Comparison of ENCODE assay signal across 8 mouse cellular contexts in the genomic region with DNA sequence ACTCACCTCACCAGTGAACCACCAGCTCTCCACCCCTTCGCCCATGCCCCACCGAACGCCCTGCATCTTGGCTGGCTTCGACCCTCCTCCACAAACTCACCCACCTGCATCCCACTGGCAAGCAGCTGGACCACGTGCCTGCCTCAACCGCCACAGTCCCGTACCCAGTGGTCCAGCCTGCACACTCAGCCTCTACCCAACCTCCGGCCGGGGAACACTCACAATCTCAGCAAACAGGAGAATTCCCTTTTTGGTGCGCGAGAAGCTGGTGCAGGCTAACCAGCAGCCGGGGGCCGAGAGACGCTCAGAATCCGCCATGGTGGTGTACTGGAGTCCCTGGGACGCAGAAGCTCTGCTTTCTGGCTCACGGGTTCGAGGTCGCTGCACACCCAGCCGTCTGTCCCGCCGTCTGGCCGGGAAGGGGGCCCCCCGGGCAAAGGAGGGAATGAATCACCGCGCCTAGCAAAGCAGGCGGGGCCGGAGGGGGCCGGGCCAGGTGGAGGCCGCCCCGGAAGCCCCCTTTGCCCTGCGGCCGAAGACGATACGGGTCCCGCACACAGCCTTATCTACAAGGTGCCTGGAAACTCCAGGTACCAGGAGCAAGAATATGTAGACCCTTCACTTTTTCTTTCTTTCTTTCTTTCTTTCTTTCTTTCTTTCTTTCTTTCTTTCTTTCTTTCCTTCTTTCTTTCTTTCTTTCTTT. TPM values are rescaled to one million over a fixed set of nuclear protein-coding genes. Genes with fewer than 3 reads are reported as not detected.
DNase-seq lines count a peak whose midpoint lies in the region; ATAC-seq and TF ChIP-seq lines count a peak whose summit lies in the region.

A gene (minus strand): TSS at position 470 of the 703 bp plus-strand sequence.

- peaks cover 33% of the 10 kb centered on the region for H3K79me2 ChIP-seq in C2C12 (ENCODE audit: control insufficient read depth, insufficient read depth)

- H3K4me3 ChIP-seq in C2C12 (ENCODE audit: insufficient read depth, poor library complexity, severe bottlenecking), result peak within 1 kb of the TSS; percentile 71
- H3K4me3 ChIP-seq in embryonic facial prominence, embryonic 14.5 days (ENCODE audit: low read depth, low read length), result peak within 1 kb of the TSS; percentile 49
- peak within 1 kb of the TSS; percentile 66 for H3K4me3 ChIP-seq in heart, embryonic 13.5 days
- H3K4me3 ChIP-seq in kidney, postnatal 0 days (replicated peaks; ENCODE audit: low read depth, low read length), result peak within 1 kb of the TSS; percentile 48
- peak within 1 kb of the TSS; percentile 61 for H3K4me3 ChIP-seq in stomach, embryonic 16.5 days (replicated peaks; ENCODE audit: low read length)

- H3K36me3 ChIP-seq in C2C12 (ENCODE audit: control insufficient read depth, insufficient read depth), result peaks cover 22% of the 10 kb centered on the region
- H3K36me3 ChIP-seq in embryonic facial prominence, embryonic 14.5 days (ENCODE audit: control insufficient read depth, insufficient read depth, low read length), result peaks cover 10% of the 10 kb centered on the region; the same call in 1 of the 2 replicates
- peaks cover 24% of the 10 kb centered on the region for H3K36me3 ChIP-seq in heart, embryonic 13.5 days
- H3K36me3 ChIP-seq in kidney, postnatal 0 days (ENCODE audit: insufficient read depth, low read length), result 0 out of 2 replicates have a peak, but pooled peaks cover 3% of the 10 kb centered on the region
- H3K36me3 ChIP-seq in stomach, embryonic 16.5 days (ENCODE audit: control insufficient read depth, insufficient read depth, low read length), result no peaks in the 10 kb centered on the region; the same call in 1 of the 2 replicates

- H3K27me3 ChIP-seq in C2C12 (ENCODE audit: control insufficient read depth, insufficient read depth, insufficient read length), result no peaks in the 10 kb centered on the region
- no peaks in the 10 kb centered on the region for H3K27me3 ChIP-seq in embryonic facial prominence, embryonic 14.5 days (replicated peaks; ENCODE audit: control insufficient read depth, insufficient read depth, low read length)
- H3K27me3 ChIP-seq in heart, embryonic 13.5 days (replicated peaks), result no peaks in the 10 kb centered on the region
- no peaks in the 10 kb centered on the region for H3K27me3 ChIP-seq in kidney, postnatal 0 days (ENCODE audit: insufficient read depth, low read length)
- H3K27me3 ChIP-seq in stomach, embryonic 16.5 days (ENCODE audit: control insufficient read depth, insufficient read depth, low read length), result no peaks in the 10 kb centered on the region

- peaks cover 19% of the 10 kb centered on the region for H3K79me3 ChIP-seq in C2C12 (ENCODE audit: low read depth)

- H3K9ac ChIP-seq in embryonic facial prominence, embryonic 14.5 days (ENCODE audit: low read depth, low read length), result peak within 1 kb of the TSS; percentile 64
- peak within 1 kb of the TSS; percentile 87 for H3K9ac ChIP-seq in heart, embryonic 13.5 days
- peak within 1 kb of the TSS; percentile 59 for H3K9ac ChIP-seq in kidney, postnatal 0 days (ENCODE audit: low read depth, low read length)
- H3K9ac ChIP-seq in stomach, embryonic 16.5 days (ENCODE audit: low read length), result peak within 1 kb of the TSS; percentile 79

- peak within 1 kb of the TSS; percentile 67 for H3K27ac ChIP-seq in embryonic facial prominence, embryonic 14.5 days (replicated peaks; ENCODE audit: low read depth, low read length)
- H3K27ac ChIP-seq in heart, embryonic 13.5 days (replicated peaks), result peak within 1 kb of the TSS; percentile 87
- H3K27ac ChIP-seq in kidney, postnatal 0 days, result peak within 1 kb of the TSS; percentile 79
- H3K27ac ChIP-seq in stomach, embryonic 16.5 days (ENCODE audit: low read length), result peak within 1 kb of the TSS; percentile 92

- DNase-seq in Muller cell, postnatal 12 days (ENCODE audit: inconsistent ontology term), result peak; percentile 66
- peak; percentile 46 for DNase-seq in embryonic facial prominence, embryonic 14.5 days (ENCODE audit: low spot score)
- DNase-seq in kidney, postnatal 0 days (ENCODE audit: low spot score), result no peak
- no peak for DNase-seq in left cerebral cortex, adult 8-10 months (ENCODE audit: low spot score in 2 of 2)

- peak within 1 kb of the TSS; percentile 99 for H3ac ChIP-seq in C2C12 (ENCODE audit: control insufficient read depth, insufficient read length, low read depth)

- no peak for TF ChIP-seq CTCF in C2C12 (IDR thresholded peaks at IDR 0.05; ENCODE audit: control insufficient read depth, insufficient read depth, insufficient read length)
- TF ChIP-seq CTCF in kidney, postnatal 0 days (IDR thresholded peaks at IDR 0.05; ENCODE audit: low read depth), result no peak

- no peaks in the 10 kb centered on the region for H3K9me3 ChIP-seq in embryonic facial prominence, embryonic 14.5 days (ENCODE audit: control insufficient read depth, low read length)
- no peaks in the 10 kb centered on the region for H3K9me3 ChIP-seq in heart, embryonic 13.5 days
- H3K9me3 ChIP-seq in kidney, postnatal 0 days (replicated peaks; ENCODE audit: low read length), result no peaks in the 10 kb centered on the region
- H3K9me3 ChIP-seq in stomach, embryonic 16.5 days (replicated peaks; ENCODE audit: control insufficient read depth, low read length), result no peaks in the 10 kb centered on the region

- ATAC-seq in embryonic facial prominence, embryonic 14.5 days (ENCODE audit: low read depth), result peak; percentile 45; the same call in 1 of the 2 replicates
- peak; percentile 11; the same call in 1 of the 2 replicates for ATAC-seq in heart, embryonic 13.5 days (ENCODE audit: extremely low read depth, insufficient number of reproducible peaks, low FRiP score, low TSS enrichment)
- peak; percentile 53 for ATAC-seq in kidney, postnatal 0 days (replicated peaks; ENCODE audit: low FRiP score, low read depth)
- ATAC-seq in megakaryocyte, adult 5-6 weeks (ENCODE audit: poor library complexity, severe bottlenecking), result peak; percentile 14
- ATAC-seq in stomach, embryonic 16.5 days (ENCODE audit: insufficient read depth, low FRiP score), result peak; percentile 45

- H3K4me2 ChIP-seq in embryonic facial prominence, embryonic 14.5 days (ENCODE audit: low read depth, low read length), result peak within 1 kb of the TSS; percentile 55
- H3K4me2 ChIP-seq in heart, embryonic 13.5 days, result peak within 1 kb of the TSS; percentile 66
- peak within 1 kb of the TSS; percentile 55 for H3K4me2 ChIP-seq in kidney, postnatal 0 days (ENCODE audit: low read length)
- H3K4me2 ChIP-seq in stomach, embryonic 16.5 days (ENCODE audit: low read depth, low read length), result peak within 1 kb of the TSS; percentile 53

- WGBS in embryonic facial prominence, embryonic 14.5 days, result 16% methylated on average over 23 of the region's 36 CpGs
- 13% methylated on average over 32 of the region's 36 CpGs for WGBS in heart, embryonic 13.5 days
- 29% methylated on average over 35 of the region's 36 CpGs for WGBS in kidney, postnatal 0 days
- WGBS in stomach, embryonic 16.5 days, result 13% methylated on average over 34 of the region's 36 CpGs

- H3K4me1 ChIP-seq in embryonic facial prominence, embryonic 14.5 days (ENCODE audit: control insufficient read depth, insufficient read depth, low read length), result no peaks in the 10 kb centered on the region
- peaks cover 24% of the 10 kb centered on the region for H3K4me1 ChIP-seq in heart, embryonic 13.5 days
- 0 out of 2 replicates have a peak, but pooled peaks cover 4% of the 10 kb centered on the region for H3K4me1 ChIP-seq in kidney, postnatal 0 days (replicated peaks; ENCODE audit: insufficient read depth, low read length)
- H3K4me1 ChIP-seq in stomach, embryonic 16.5 days (ENCODE audit: control insufficient read depth, insufficient read depth, low read length), result peaks cover 5% of the 10 kb centered on the region; the same call in 1 of the 2 replicates

TF ChIP-seq in C2C12, 6 proteins besides CTCF, POLR2A, EP300 and RAD21:
- no peak for TF ChIP-seq MYOD1 (IDR thresholded peaks at IDR 0.05; ENCODE audit: control insufficient read depth, insufficient read length, low read depth)
- TF ChIP-seq USF1 (IDR thresholded peaks at IDR 0.05; ENCODE audit: low read depth), result no peak
- TF ChIP-seq MYOG (IDR thresholded peaks at IDR 0.05; ENCODE audit: control insufficient read depth, extremely low read depth, insufficient read length), result no peak
- TF ChIP-seq MAX (IDR thresholded peaks at IDR 0.05), result no peak

RNA-seq across cellular contexts. Expression of the gene that starts here (rescaled TPM):
- polyA plus RNA-seq in C2C12 (2012; fragmentation: generic; extraction: Trizol), result 549 TPM
- 199 and 201 TPM in 2 replicates for polyA plus RNA-seq in embryonic facial prominence, embryonic 14.5 days (2014; fragmentation: Nextera tagmentation; extraction: Ambion mirVana)
- 157 and 175 TPM in 2 replicates for polyA plus RNA-seq in heart, embryonic 13.5 days (2015; fragmentation: Nextera tagmentation; extraction: Ambion mirVana)
- polyA plus RNA-seq in kidney, postnatal 0 days (2015; fragmentation: Nextera tagmentation; extraction: Ambion mirVana), result 142 and 153 TPM in 2 replicates
- total RNA-seq in megakaryocyte, adult 5-6 weeks (2015), result 987 and 1,037 TPM in 2 replicates
- 267 and 300 TPM in 2 replicates for total RNA-seq in megakaryocyte, adult 5-6 weeks (2017)
- polyA plus RNA-seq in stomach, embryonic 16.5 days (2015; fragmentation: Nextera tagmentation; extraction: Ambion mirVana), result 233 and 283 TPM in 2 replicates
- total RNA-seq in left cerebral cortex, adult 8-10 months (2022), result 10 to 100 TPM in 2 of 4 experiments, 1 to 10 TPM in 2; 6.3 to 11.0 (median 10.2) TPM

Comparison
In these comparisons a context has a peak if more than half of its experiments do, and no peak if none do; other contexts are left out.
1. RNA of the gene that starts here (total RNA-seq): 267 to 1,037 TPM in megakaryocyte, adult 5-6 weeks; 6.3 to 11.0 TPM in left cerebral cortex, adult 8-10 months; every median in the first group is over 10 times any median in the second.
2. DNase-seq: peak in Muller cell, postnatal 12 days (single experiment) and embryonic facial prominence, embryonic 14.5 days (single experiment); none in kidney, postnatal 0 days (single experiment) and left cerebral cortex, adult 8-10 months (0 of 2).
3. Peak in every context shown above with its lines, with median percentiles within 50 percentile points of each other: H3K4me3 ChIP-seq, ATAC-seq, H3K27ac ChIP-seq, H3K4me2 ChIP-seq and H3K9ac ChIP-seq.